ENCODE assay signal across 17 mouse cellular contexts in genomic region chr19:44644376-44644775, GRCm38 (mm10).
"Had no signal": no experiment of that assay in that cellular context is flagged by ENCODE, and none has a peak within 500 bp of the region (broad histone marks: within the 10 kb centered on the region; RNA-seq: fewer than 3 reads in every experiment).

No protein-coding gene starts in this region.

- H3K27ac ChIP-seq: lung, embryonic 15.5 days; macrophage; midbrain, embryonic 12.5 days; neural tube, embryonic 13.5 days; stomach, embryonic 15.5 days; stomach, postnatal 0 days had no signal

- H3K4me3 ChIP-seq: lung, embryonic 15.5 days; megakaryocyte, embryonic 14.5 days; midbrain, embryonic 12.5 days; neural tube, embryonic 13.5 days; stomach, embryonic 15.5 days had no signal

- ATAC-seq: liver, postnatal 0 days; lung, postnatal 0 days had no signal

- H3K9ac ChIP-seq: liver, postnatal 0 days; lung, embryonic 15.5 days; midbrain, embryonic 12.5 days; neural tube, embryonic 13.5 days; stomach, embryonic 15.5 days had no signal

- H3K4me1 ChIP-seq: megakaryocyte, embryonic 14.5 days had no signal

- H3K36me3 ChIP-seq: lung, embryonic 15.5 days; midbrain, embryonic 12.5 days; neural tube, embryonic 13.5 days; stomach, embryonic 15.5 days had no signal

- H3K4me2 ChIP-seq: lung, embryonic 15.5 days; midbrain, embryonic 12.5 days; neural tube, embryonic 13.5 days; stomach, embryonic 15.5 days had no signal

- H3K9me3 ChIP-seq: lung, embryonic 15.5 days; megakaryocyte, embryonic 14.5 days; midbrain, embryonic 12.5 days; neural tube, embryonic 13.5 days; stomach, embryonic 15.5 days had no signal

- DNase-seq: liver, postnatal 0 days; lung, adult 2 months; lung, postnatal 14 days; lung, postnatal 36 days; midbrain, embryonic 14.5 days; right cerebral cortex, postnatal 14 days; thymus, adult 2 months; thymus, postnatal 25 days; thymus, postnatal 4 days had no signal
